Mouse (Mus musculus) CH12.LX (cell line): ENCODE data around the gene Ank2. TPM values are rescaled to one million over a fixed set of nuclear protein-coding genes. Genes with fewer than 3 reads are reported as not detected.

Source experiments
- DNase-seq: peaks from one replicate; pipeline ENCODE4 v3.0.0-alpha.2; 2013; ENCODE audit errors: extremely low read depth
- H3K27ac ChIP-seq: 2 replicates; pipeline ENCODE4 v1.5.1; 2012; ENCODE audit warnings: low read depth, mild to moderate bottlenecking, control low read depth, moderate library complexity; ENCODE audit not compliant: insufficient read depth
- H3K27me3 ChIP-seq: replicated peaks from 2 replicates; pipeline ENCODE3; 2012; ENCODE audit warnings: inconsistent platforms
- H3K36me3 ChIP-seq, 2 experiments: replicated peaks in 1 of 2; 2 replicates each; pipeline versions ENCODE3 to v1.6.1; 2012; ENCODE audit warnings: inconsistent platforms in 1 of 2, low read length in 1 of 2, mild to moderate bottlenecking in 1 of 2, mixed read lengths in 1 of 2, moderate library complexity in 1 of 2; ENCODE audit not compliant: control insufficient read depth in 1 of 2, insufficient read depth in 1 of 2
- H3K4me1 ChIP-seq, 2 experiments: 2 replicates each; pipeline ENCODE4 v1.6.1; 2012; ENCODE audit warnings: inconsistent platforms in 1 of 2, moderate library complexity in 1 of 2; ENCODE audit not compliant: insufficient read depth in 2 of 2, control insufficient read depth in 1 of 2
- H3K4me2 ChIP-seq: 2 replicates; pipeline ENCODE4 v1.6.1; 2012; ENCODE audit warnings: low read depth, mild to moderate bottlenecking, control low read depth; ENCODE audit not compliant: poor library complexity, insufficient read depth, severe bottlenecking
- H3K4me3 ChIP-seq, 3 experiments: fragments of 150-350 bp in 1 of 3; sonication (generic) in 1 of 3; replicated peaks in 1 of 3; 2 replicates each; pipeline versions ENCODE3 to v1.5.1; 2011 to 2012; ENCODE audit warnings: low read depth in 2 of 3, low read length in 2 of 3, mild to moderate bottlenecking in 2 of 3, moderate library complexity in 2 of 3, control low read depth in 1 of 3, improper control_type of control experiment in 1 of 3, inconsistent platforms in 1 of 3, mixed read lengths in 1 of 3; ENCODE audit not compliant: poor library complexity in 1 of 3
- H3K79me2 ChIP-seq: replicated peaks from 2 replicates; pipeline ENCODE4 v1.6.1; 2012; ENCODE audit warnings: mild to moderate bottlenecking, moderate library complexity; ENCODE audit not compliant: control insufficient read depth, poor library complexity, insufficient read depth, severe bottlenecking; ENCODE audit errors: extremely low read depth
- H3K9ac ChIP-seq: 2 replicates; pipeline ENCODE4 v1.6.1; 2012; ENCODE audit warnings: low read depth, mild to moderate bottlenecking, control low read depth, moderate library complexity; ENCODE audit not compliant: insufficient read depth
- H3K9me3 ChIP-seq: replicated peaks from 2 replicates; pipeline ENCODE3; 2012; ENCODE audit warnings: low read length, inconsistent platforms, mixed read lengths
- BHLHE40 ChIP-seq: IDR thresholded peaks from 2 replicates; pipeline ENCODE4 v1.6.1; 2011; ENCODE audit warnings: mild to moderate bottlenecking, low read depth, low read length, improper control_type of control experiment
- CHD1 ChIP-seq: IDR thresholded peaks from 2 replicates; pipeline ENCODE4 v1.6.1; 2012; ENCODE audit warnings: low read depth, low read length, improper control_type of control experiment, inconsistent platforms
- CHD2 ChIP-seq: IDR thresholded peaks from 2 replicates; pipeline ENCODE4 v1.6.1; 2011; ENCODE audit warnings: low read length, improper control_type of control experiment
- E2F4 ChIP-seq: IDR thresholded peaks from 2 replicates; pipeline ENCODE4 v1.6.1; 2011; ENCODE audit warnings: low read depth, low read length, improper control_type of control experiment; ENCODE audit not compliant: insufficient replicate concordance
- ELF1 ChIP-seq: IDR thresholded peaks from 2 replicates; pipeline ENCODE4 v1.6.1; 2014; ENCODE audit warnings: low read depth, mild to moderate bottlenecking, inconsistent platforms, low read length, improper control_type of control experiment
- EP300 ChIP-seq: IDR thresholded peaks from 2 replicates; pipeline ENCODE4 v1.6.1; 2011; ENCODE audit warnings: low read length, improper control_type of control experiment
- GABPA ChIP-seq: IDR thresholded peaks from 2 replicates; pipeline ENCODE4 v1.6.1; 2012; ENCODE audit warnings: low read depth, low read length, improper control_type of control experiment, inconsistent platforms; ENCODE audit not compliant: insufficient replicate concordance
- HCFC1 ChIP-seq: IDR thresholded peaks from 2 replicates; pipeline ENCODE4 v1.6.1; 2012; ENCODE audit warnings: low read depth, mild to moderate bottlenecking, inconsistent platforms, low read length, improper control_type of control experiment
- IRF4 ChIP-seq: IDR thresholded peaks from 2 replicates; pipeline ENCODE4 v1.6.1; 2014; ENCODE audit warnings: low read depth, mild to moderate bottlenecking, inconsistent platforms, low read length, improper control_type of control experiment
- JUN ChIP-seq: IDR thresholded peaks from 2 replicates; pipeline ENCODE4 v1.6.1; 2011; ENCODE audit warnings: low read depth, mild to moderate bottlenecking, low read length, improper control_type of control experiment, moderate library complexity; ENCODE audit not compliant: insufficient read depth
- MAFK ChIP-seq: IDR thresholded peaks from 2 replicates; pipeline ENCODE4 v1.6.1; 2011; ENCODE audit warnings: low read length, improper control_type of control experiment; ENCODE audit not compliant: insufficient replicate concordance
- MAX ChIP-seq: IDR thresholded peaks from 2 replicates; pipeline ENCODE4 v1.6.1; 2011; ENCODE audit warnings: low read length, improper control_type of control experiment
- MAZ ChIP-seq: IDR thresholded peaks from 2 replicates; pipeline ENCODE4 v1.6.1; 2012; ENCODE audit warnings: low read depth, mild to moderate bottlenecking, inconsistent platforms, low read length, improper control_type of control experiment, moderate library complexity
- MEF2A ChIP-seq: IDR thresholded peaks from 2 replicates; pipeline ENCODE4 v1.6.1; 2014; ENCODE audit warnings: low read depth, mild to moderate bottlenecking, inconsistent platforms, low read length, improper control_type of control experiment, borderline replicate concordance
- MXI1 ChIP-seq: IDR thresholded peaks from 2 replicates; pipeline ENCODE4 v1.6.1; 2011; ENCODE audit warnings: mild to moderate bottlenecking, low read depth, low read length, improper control_type of control experiment
- PAX5 ChIP-seq: IDR thresholded peaks from 2 replicates; pipeline ENCODE4 v1.6.1; 2012; ENCODE audit warnings: low read length, inconsistent platforms, mixed read lengths
- POLR2A ChIP-seq: IDR thresholded peaks from 2 replicates; pipeline ENCODE4 v1.6.1; 2011; ENCODE audit warnings: low read depth, mild to moderate bottlenecking, improper control_type of control experiment, low read length
- POLR2AphosphoS2 ChIP-seq: IDR thresholded peaks from 2 replicates; pipeline ENCODE4 v1.6.1; 2011; ENCODE audit warnings: low read depth, low read length, improper control_type of control experiment
- RCOR1 ChIP-seq: conservative IDR thresholded peaks from 2 replicates; pipeline ENCODE4 v1.6.1; 2012; ENCODE audit warnings: low read depth, mild to moderate bottlenecking, inconsistent platforms, low read length, improper control_type of control experiment
- SMC3 ChIP-seq: IDR thresholded peaks from 2 replicates; pipeline ENCODE4 v1.6.1; 2011; ENCODE audit warnings: low read depth, low read length, improper control_type of control experiment
- TBP ChIP-seq: conservative IDR thresholded peaks from 2 replicates; pipeline ENCODE4 v1.6.1; 2011; ENCODE audit warnings: low read depth, low read length, improper control_type of control experiment
- TCF12 ChIP-seq: IDR thresholded peaks from 2 replicates; pipeline ENCODE4 v1.6.1; 2014; ENCODE audit warnings: low read depth, mild to moderate bottlenecking, inconsistent platforms, low read length, improper control_type of control experiment
- UBTF ChIP-seq: IDR thresholded peaks from 2 replicates; pipeline ENCODE4 v1.6.1; 2012; ENCODE audit warnings: low read depth, mild to moderate bottlenecking, inconsistent platforms, low read length, improper control_type of control experiment, moderate library complexity
- USF2 ChIP-seq: conservative IDR thresholded peaks from 2 replicates; pipeline ENCODE4 v1.6.1; 2011; ENCODE audit warnings: low read depth, low read length, improper control_type of control experiment
- ZMIZ1 ChIP-seq: IDR thresholded peaks from 2 replicates; pipeline ENCODE4 v1.6.1; 2012; ENCODE audit warnings: low read depth, mild to moderate bottlenecking, inconsistent platforms, low read length, improper control_type of control experiment
- ZNF384 ChIP-seq: IDR thresholded peaks from 2 replicates; pipeline ENCODE4 v1.6.1; 2012; ENCODE audit warnings: low read depth, low read length, improper control_type of control experiment, inconsistent platforms
- dilution Hi-C: fragments of 300-500 bp; cut with MboI; formaldehyde crosslinking; loops from 2 replicates; pipeline ENCODE4 v1.14.3; 2020; ENCODE audit warnings: low sequenced_read_pairs; ENCODE audit not compliant: extremely low pct_unique_long_range_greater_than_20kb, extremely low pct_ligation_motif_present
- in situ Hi-C: fragments of 300-500 bp; cut with MboI; formaldehyde crosslinking; loops from 3 replicates; pipeline ENCODE4 v1.14.3; 2019; ENCODE audit warnings: low sequenced_read_pairs, low pct_ligation_motif_present, low pct_unique_long_range_greater_than_20kb, mixed read lengths
- polyA plus RNA-seq: library from polyadenylated mRNA; unstranded; fragments of >175 nt; gene quantifications from 2 replicates; pipeline ENCODE4 v1.2.1, GENCODE M21; 2012; ENCODE audit warnings: low read depth; ENCODE audit not compliant: insufficient read length
- total RNA-seq, 2 experiments: library from RNA; depleted of rRNA; stranded (reverse); fragments of 300-350 nt in 1 of 2; fragments of >200 nt in 1 of 2; gene quantifications; 2 replicates each; pipeline ENCODE4 v1.2.3; 2012 to 2014

The Ank2 gene
- total and polyA plus RNA-seq, 3 experiments = 3.9 to 20.9 (median 12.2) TPM

GRCm38 (mm10) chr3:126973551-126973950, 525.6 kb downstream of the Ank2 start:
- H3K4me2 ChIP-seq = no peak overlapping the region
- no peak overlapping the region for H3K9ac ChIP-seq
- DNase-seq = no peak
- in situ Hi-C loops = no loop called here
- no peaks in the 10 kb centered on the region for H3K79me2 ChIP-seq
- no peaks in the 10 kb centered on the region for H3K4me1 ChIP-seq
- no peaks in the 10 kb centered on the region for H3K9me3 ChIP-seq
- H3K27ac ChIP-seq = no peak overlapping the region
- dilution Hi-C loops = no loop called here
- H3K4me3 ChIP-seq = no peak overlapping the region
- TF ChIP-seq RCOR1 (no peak), ZMIZ1 (no peak)
- no peaks in the 10 kb centered on the region for H3K27me3 ChIP-seq
- peaks cover 0 to 17% of the 10 kb centered on the region in 2 experiments for H3K36me3 ChIP-seq

GRCm38 (mm10) chr3:126971531-126971930, 527.6 kb downstream of the Ank2 start:
- H3K36me3 ChIP-seq = peaks cover 0 to 10% of the 10 kb centered on the region in 2 experiments
- H3K9ac ChIP-seq = no peak overlapping the region
- dilution Hi-C loops = no loop called here
- H3K9me3 ChIP-seq = no peaks in the 10 kb centered on the region
- no peak overlapping the region for H3K4me3 ChIP-seq
- no peak for DNase-seq
- H3K4me1 ChIP-seq = no peaks in the 10 kb centered on the region
- no peak overlapping the region for H3K27ac ChIP-seq
- TF ChIP-seq GABPA (no peak), CHD2 (no peak), POLR2AphosphoS2 (no peak), MAX (no peak), JUN (no peak), POLR2A (no peak), PAX5 (no peak), E2F4 (no peak), RCOR1 (no peak), BHLHE40 (no peak), EP300 (no peak), CHD1 (no peak), IRF4 (no peak)
- no peaks in the 10 kb centered on the region for H3K27me3 ChIP-seq
- in situ Hi-C loops = no loop called here
- H3K4me2 ChIP-seq = no peak overlapping the region
- no peaks in the 10 kb centered on the region for H3K79me2 ChIP-seq

- in situ Hi-C loops = no loop called here
- no peaks in the 10 kb centered on the region for H3K79me2 ChIP-seq
- H3K4me2 ChIP-seq = no peak overlapping the region
- H3K27me3 ChIP-seq = no peaks in the 10 kb centered on the region
- no peak overlapping the region for H3K4me3 ChIP-seq
- H3K4me1 ChIP-seq = no peaks in the 10 kb centered on the region
- no peaks in the 10 kb centered on the region for H3K9me3 ChIP-seq
- H3K27ac ChIP-seq = no peak overlapping the region
- no peak for DNase-seq
- TF ChIP-seq MAFK = no peak
- TF ChIP-seq SMC3 = no peak
- TF ChIP-seq TBP = no peak
- TF ChIP-seq MEF2A = no peak
- TF ChIP-seq MAZ = no peak
- TF ChIP-seq ELF1 = no peak
- no peak for TF ChIP-seq HCFC1
- TF ChIP-seq ZNF384 = no peak
- no peak for TF ChIP-seq UBTF
- no peak for TF ChIP-seq MXI1
- TF ChIP-seq POLR2AphosphoS2 = no peak
- no peak for TF ChIP-seq TCF12
- no peak for TF ChIP-seq USF2
- no peak for TF ChIP-seq EP300
- TF ChIP-seq RCOR1 = no peak
- peaks cover 0 to 13% of the 10 kb centered on the region in 2 experiments for H3K36me3 ChIP-seq
- dilution Hi-C loops = no loop called here
- H3K9ac ChIP-seq = no peak overlapping the region
Measured at GRCm38 (mm10) chr3:126968721-126969120, 530.4 kb downstream of the Ank2 start.
